Mouse (Mus musculus) stomach, postnatal 0 days (tissue): ENCODE measurements around the gene Lrrn4.

Source experiments
- CTCF ChIP-seq: IDR thresholded peaks from 2 replicates; pipeline ENCODE4 v1.5.1; 2016; ENCODE audit warnings: antibody characterized with exemption, low read depth, mild to moderate bottlenecking, moderate library complexity
- EP300 ChIP-seq: optimal IDR thresholded peaks from 2 replicates; pipeline ENCODE3; 2016; ENCODE audit warnings: antibody characterized with exemption

- TF ChIP-seq EP300 (no peak), CTCF (no peak)
These were observed 33.1 kb downstream of the Lrrn4 start for GRCm38 (mm10) chr2:132847581-132847980.
